Mouse (Mus musculus) cerebellum, adult 2 months (tissue): ENCODE measurements at regions not wholly inside any gene's neighbourhood (a gene's known extent, or its start where the extent isn't known, plus 50 kb on each side); places are given as distances from the start of the nearest gene placed in this dataset.

Source experiments
- CTCF ChIP-seq: fragments of 200-500 bp; IDR thresholded peaks from 2 replicates; pipeline ENCODE4 v1.5.1; 2011; ENCODE audit warnings: low read depth, mild to moderate bottlenecking, control low read depth, low read length, moderate library complexity, borderline replicate concordance; ENCODE audit not compliant: insufficient read depth
- POLR2A ChIP-seq: fragments of 200-500 bp; IDR thresholded peaks from 2 replicates; pipeline ENCODE4 v1.6.1; 2011; ENCODE audit warnings: low read length, control low read depth, borderline replicate concordance; ENCODE audit not compliant: insufficient read depth

- no peak for TF ChIP-seq CTCF
- no peak for TF ChIP-seq POLR2A
These were observed 123.7 kb upstream of the Mocs1 start for GRCm38 (mm10) chr17:49304461-49304860.
